Mouse (Mus musculus): ENCODE measurements around the gene Mllt11.

DNA sequence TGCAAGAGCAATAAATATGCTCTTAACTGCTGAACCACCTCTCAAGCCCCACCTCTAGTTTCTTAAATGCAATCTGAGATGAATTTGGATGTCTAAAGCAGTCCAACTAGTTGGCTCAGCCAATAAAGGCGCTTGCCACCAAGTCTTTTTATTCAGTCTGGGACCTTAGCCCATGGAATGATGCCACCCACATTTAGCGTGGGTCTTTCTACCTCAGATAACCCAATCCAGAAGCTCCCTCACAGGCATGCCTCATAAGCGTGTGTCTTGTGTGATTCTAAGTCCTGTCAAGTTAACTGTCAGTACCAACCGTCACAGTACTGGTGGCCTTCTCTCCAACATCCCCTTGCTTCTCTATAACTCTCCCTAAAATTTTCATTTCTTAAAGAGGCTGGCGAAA is 53.0 kb downstream of the Mllt11 start:
- no peak for TF ChIP-seq CTCF (IDR thresholded peaks at IDR 0.05; ENCODE audit: low read depth, low read length)
- TF ChIP-seq EP300 (IDR thresholded peaks at IDR 0.05; ENCODE audit: insufficient read depth, low read depth, low read length): no peak
